Mouse (Mus musculus): ENCODE results near the gene Snx30.

GRCm38 (mm10) chr4:59816477-59816876 lies 10.8 kb downstream of the Snx30 start:
- TF ChIP-seq POLR2A (IDR thresholded peaks at IDR 0.05; ENCODE audit: extremely low read depth, insufficient read depth, low read length) (no peak), CTCF (IDR thresholded peaks at IDR 0.05; ENCODE audit: low read depth, low read length) (no peak)

Data from liver, adult 2 months (tissue).